Mouse (Mus musculus): ENCODE data around the gene Rhod. TPM values are rescaled to one million over a fixed set of nuclear protein-coding genes. Genes with fewer than 3 reads are reported as not detected.
"Not testable (repeated sequence)": the region's sequence is repeated elsewhere in the genome, so short reads cannot be mapped to it uniquely, and the experiment has no call there.

Rhod gene
- polyA plus RNA-seq (2012; rRNA removed), result 18.6 and 26.0 TPM in 2 replicates

DNA sequence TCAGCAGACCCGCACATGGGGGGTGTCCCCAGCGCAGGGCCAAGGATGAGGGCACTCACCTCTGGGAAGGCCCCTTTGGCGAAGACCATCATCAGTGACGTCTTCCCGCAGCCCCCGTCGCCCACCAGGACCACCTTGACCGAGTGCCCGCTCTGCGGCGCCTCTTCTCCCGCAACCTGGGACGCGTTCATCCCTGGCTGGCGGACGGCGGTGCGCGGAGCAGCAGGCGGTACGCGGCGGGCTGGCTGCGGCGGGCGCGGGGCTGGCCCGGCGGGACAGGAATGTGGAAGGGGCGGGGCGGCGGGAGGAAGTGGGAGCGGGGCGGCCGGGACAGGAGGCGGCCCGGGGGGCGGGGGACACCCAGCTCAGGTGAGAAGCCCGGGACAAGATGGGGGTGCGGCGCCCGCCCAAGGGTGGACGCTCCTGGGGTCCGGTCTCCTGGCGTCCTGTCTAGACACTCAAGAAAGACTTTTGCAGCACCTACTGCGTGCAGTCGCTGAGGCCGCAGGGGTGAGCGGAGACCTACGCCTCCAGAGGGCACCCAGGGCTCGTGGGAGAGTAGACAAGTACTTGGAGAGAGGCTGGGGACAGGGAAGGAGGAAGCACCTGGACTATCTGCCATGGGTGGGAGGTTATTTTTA, at the start of gene Rhod:
TSS of gene Rhod (minus strand) at position 272 of the 641 bp plus-strand sequence.
- DNase-seq (ENCODE audit: low read depth), result no peak

DNA sequence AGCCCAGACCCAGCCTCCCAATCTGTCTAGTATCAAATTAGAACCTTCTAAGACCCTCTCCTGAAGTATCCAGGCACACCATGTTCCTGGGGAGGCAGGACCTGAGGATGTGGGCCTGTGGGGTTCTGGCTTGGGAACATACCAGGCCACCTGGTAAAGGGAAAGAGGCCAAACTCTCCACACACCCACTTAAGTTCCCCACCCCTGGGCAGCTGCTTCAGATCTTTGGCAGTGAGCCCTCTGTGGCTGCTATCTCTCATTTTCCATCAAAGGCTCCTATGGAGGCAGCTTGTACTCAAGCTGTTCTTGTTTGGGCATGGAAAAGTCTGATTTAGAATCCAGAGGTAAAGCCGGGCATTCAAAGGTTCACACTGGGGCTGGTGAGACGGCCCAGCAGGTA, 48.6 kb upstream of the Rhod start:
- DNase-seq (ENCODE audit: low read depth), result no peak

DNA sequence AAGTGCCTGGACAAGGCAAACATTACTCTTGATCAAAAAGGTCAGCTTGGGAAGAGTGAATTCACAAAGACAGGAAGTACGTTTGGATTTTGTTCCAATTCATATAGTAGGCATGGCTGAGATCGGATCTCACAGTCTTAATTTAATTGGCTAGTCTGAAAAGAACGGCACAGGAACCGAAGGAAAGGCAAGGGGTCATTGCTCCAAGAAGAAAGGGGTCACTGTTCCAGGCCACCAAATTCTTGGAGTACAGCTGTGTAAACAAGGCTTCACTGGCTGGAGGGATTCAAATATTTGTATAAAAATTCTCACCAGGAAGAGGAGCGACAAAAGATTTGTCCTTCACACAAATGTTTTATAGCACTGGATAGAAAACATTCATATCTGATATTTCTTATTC, 45.8 kb upstream of the Rhod start:
- DNase-seq (ENCODE audit: low read depth), result no peak

DNA sequence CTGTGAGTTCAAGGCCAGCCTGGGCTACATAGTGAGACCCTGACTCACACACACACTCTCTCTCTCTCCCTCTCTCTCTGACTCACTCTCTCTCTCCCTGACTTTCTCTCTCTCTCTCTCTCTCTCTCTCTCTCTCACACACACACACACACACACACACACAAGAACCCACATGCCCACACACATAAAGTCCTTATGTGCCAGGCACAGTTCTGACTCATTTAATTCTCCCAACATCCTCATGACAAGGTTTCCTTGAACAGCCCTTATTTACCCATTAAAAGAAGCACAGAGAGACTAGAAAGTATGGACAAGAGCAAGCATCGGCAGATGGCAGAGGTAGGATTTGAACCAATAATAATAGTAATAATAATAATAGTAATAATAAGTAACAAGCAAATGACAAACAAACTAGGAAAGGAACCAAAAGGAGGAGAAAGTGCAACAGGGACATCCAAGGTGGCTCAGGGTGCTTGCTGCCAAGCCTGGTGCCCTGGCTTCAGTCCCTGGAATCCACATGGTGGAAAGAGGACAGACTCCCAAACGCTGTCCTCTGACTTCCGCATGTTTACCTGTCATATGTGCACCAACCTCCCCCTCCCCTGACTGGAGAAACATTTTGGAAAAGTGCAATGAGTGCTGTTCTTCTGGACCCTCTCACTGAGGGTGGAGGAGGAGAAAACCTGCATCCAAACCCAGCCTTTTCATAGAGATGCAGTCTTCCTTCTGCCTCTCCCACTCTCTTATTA, 43.1 kb upstream of the Rhod start:
- DNase-seq (ENCODE audit: low read depth), result no peak

DNA sequence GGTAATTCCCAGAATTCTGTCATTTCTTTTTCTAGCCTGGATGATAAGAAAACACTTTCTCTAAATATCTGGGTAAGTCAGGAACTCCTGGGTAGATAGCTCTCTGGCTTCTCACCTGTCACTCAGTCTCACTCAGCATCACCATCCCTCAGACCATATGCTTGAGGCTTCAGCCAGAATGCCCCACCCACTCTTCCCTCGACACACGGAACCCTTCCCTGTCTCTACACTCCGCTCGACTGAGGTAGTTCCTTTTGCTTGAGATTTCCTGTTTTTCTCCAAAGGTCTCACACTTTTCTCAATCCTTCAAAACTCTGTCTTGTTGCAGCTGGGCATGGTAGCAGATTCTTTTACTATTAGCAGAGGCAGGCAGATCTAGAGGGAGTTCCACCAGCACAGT, 42.1 kb upstream of the Rhod start:
- DNase-seq (ENCODE audit: low read depth), result no peak

DNA sequence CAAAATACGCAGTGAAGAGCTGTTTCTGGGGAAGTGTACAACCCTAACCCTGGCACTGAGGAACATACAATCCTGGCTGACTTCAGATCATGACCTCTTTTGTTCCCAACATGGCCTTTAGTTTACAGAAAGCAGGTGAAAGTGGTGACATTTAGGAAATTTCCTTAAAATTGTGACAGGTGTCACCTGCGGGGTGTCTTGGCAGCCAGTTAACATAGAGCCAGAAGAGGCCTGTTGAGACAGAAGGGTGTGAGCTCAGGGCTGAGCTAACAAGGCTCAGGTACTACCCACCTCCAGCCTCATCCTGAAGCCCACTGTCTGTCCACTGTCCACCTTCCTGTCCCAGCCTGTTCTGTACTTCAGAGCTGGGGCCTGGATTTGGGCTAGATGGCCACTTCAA, 40.8 kb upstream of the Rhod start:
- no peak for DNase-seq (ENCODE audit: low read depth)

DNA sequence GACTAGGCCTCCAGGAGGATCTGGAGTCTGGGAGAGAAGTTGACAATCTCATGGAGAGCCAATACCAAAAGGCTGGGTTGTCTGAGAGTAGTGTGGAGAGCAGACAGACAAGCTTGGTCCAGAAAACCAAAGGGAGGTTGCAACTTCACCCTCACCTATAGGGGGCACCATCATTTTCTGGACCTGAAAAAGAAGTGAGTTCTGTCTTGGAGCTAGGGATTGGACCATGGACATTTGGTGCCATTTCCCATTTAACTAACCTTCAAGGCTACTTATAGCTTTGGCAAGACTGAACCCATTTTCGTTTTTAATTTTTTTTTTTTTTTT, 38.9 kb upstream of the Rhod start:
- DNase-seq (ENCODE audit: low read depth), result no peak

DNA sequence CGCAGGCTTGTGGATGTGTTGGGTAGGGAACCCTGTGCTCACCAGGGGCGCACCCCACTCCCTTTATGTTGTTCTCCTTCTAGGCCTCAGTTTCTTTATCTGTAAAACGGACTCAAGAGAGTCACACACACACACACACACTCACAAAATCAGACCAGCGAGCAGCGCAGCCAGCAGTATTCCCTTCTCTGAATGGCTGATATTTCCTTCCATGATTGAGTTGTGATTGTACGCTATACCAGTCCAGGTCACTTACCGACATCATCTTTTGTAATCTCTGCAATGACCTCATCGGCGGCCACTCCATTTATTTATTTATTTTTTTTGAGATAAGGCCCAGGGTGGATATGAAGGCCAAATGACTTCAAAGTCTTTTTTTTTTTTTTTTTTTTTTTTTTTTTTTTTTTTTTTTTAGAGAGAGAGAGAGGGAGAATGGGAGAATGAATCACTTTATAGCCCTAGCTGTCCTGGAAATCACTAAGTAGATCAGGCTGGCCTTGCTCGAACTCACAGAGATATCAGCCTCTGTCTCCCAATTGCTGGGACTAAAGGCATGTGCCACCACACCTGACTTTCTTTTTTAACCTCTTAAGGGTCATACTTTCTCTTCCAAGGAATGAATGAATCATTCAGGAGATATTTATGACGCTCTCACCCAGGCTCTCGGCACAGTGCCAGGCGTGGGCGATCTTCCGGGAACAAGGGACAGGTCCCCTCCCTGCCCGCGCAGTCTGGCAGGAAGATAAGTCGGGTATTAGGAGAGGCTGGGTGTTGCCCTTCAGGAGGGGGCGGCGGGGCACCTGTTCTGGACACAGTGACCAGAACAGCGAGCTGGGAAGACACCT, 38.3 kb upstream of the Rhod start, which contains the start of gene Syt12:
TSS of gene Syt12 (minus strand) at position 103 of the 845 bp plus-strand sequence.
- DNase-seq (ENCODE audit: low read depth), result peak; percentile 68

DNA sequence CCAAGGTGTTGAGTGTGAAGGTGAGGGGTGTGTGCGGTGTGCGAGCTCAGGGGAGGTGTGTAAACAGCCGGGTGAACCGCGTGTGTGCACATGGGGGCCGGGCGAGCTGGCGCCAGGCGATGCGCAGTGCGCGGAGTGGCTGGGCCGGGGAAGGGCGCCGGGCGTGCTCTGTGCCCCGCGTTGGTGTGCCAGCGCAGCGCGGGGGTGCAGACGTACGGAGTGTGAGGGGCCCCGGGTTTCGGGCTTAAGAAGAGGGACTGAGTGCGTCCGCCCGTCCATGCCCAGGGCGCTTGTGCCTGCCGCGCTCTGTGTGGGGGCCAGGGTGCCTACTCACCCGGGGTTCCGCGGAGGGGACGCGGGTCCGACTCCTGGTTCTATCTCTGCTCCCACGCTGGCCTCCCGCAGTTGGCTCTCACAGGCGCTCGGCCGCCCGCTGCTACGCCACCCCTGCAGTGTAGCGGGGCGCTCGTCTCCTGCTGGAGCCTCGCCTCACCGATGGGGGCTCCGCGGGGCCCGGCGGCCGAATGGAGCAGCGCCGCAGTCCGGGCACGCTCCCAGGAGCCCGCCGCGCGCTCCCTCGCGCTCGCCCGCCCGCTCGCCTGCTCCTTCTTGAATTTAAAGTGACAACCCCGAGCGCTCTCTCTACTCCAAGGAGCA, 37.5 kb upstream of the Rhod start:
- no peak for DNase-seq (ENCODE audit: low read depth)

DNA sequence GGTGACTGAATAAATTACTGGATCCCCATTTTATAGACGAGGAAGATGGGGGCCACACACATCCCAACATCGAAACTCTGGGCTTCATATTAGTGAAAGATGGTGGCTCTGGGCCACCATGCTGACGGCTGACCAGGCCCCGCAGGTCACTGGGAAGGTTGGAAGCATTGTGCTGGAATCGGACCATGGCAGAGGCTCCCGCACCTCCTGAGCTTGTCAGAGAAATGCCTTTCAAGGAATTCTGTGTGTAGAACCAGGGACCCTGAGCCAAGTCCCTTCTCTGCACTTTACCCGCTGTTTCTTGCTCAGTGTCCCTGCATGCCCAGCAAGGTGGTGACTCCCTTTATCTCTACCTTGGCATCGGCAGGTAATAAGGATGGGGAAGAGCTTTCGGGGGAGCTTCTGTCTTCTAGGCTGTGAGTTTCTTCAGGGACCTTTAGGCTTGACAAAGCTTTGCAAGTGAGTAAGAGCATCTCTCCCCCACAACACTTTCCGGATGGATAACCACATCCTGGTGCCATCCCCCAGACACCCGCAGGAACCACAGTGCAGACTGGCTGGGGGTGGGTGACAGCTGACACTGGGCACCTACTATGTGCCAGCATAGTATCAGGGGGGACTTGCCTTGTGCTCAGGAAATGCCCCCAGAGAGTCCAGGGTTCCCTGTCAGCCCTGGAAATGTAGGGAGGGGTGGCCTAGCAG, 36.1 kb upstream of the Rhod start:
- DNase-seq (ENCODE audit: low read depth), result no peak

DNA sequence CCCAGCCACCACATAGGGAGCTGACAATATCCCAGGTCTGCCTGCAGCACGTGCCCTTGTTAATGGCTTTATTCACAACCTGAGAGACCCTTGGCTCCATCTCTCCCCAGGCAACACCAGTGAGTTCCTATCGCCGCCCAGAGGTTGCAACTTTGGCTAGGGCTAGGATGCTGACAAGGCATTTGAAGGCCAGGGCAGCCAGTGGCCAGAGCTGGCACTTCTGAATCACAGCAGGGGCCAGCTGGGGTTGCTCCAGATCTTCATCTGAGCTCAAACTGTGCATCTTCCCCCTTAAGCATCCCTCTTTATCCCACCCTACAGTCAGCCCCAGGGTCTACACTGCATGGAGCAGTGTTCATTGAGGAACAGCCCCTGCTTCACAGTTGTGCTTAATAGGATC, 35.5 kb upstream of the Rhod start:
- DNase-seq (ENCODE audit: low read depth), result no peak

DNA sequence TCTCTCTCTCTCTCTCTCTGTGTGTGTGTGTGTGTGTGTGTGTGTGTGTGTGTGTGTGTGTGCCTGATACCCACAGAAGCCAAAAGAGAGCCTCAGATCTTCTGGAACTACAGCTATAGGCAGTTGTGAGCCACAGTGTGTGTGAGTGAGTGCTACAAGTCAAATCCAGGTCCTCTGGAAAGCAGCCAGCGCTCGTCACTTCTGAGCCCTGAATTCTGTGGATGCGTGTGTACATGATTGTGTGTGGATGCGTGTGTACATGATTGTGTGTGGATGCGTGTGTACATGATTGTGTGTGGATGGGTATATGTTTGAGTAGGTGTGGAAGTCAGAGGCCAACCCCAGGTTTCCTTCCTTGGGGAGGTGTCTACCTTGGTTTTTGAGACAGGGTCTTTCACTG, 34.3 kb upstream of the Rhod start:
- DNase-seq (ENCODE audit: low read depth), result no peak

DNA sequence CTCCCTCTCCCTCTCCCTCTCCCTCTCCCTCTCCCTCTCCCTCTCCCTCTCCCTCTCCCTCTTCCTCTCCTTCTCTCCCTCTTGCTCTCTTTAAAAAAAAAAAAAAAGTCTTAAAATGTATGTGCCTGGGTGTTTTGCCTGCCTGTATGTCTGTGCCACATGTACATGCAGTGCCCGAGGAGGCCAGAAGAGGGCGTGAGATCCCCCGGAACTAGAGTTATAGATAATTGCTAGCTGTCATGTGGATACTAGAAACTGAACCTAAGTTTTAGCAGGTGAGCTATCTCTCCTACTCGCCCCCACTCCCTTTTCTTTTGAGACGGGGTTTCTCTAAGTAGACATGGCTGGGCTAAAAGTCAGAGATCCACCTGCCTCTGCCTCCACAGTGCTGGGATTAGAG, 29.1 kb upstream of the Rhod start:
- DNase-seq (ENCODE audit: low read depth), result no peak

DNA sequence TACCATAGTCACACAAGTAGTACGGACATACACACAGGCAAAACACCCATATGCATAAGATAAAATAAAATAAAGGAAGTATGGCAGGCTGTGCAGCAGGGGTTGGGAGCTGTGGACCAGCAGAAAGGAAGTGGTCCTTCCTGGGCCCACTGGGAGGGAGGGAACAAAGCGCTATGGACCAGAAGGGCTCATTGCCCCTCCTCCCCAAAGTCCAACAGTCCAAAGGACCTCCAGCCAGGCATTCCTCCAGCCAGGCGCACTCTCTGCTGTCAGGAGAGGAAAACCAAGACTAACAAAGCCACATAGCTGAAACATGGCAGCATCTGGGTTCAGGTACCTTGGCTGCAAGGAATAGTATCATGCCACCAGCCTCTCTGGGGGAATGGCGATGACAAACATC, 25.4 kb upstream of the Rhod start:
- no peak for DNase-seq (ENCODE audit: low read depth)

DNA sequence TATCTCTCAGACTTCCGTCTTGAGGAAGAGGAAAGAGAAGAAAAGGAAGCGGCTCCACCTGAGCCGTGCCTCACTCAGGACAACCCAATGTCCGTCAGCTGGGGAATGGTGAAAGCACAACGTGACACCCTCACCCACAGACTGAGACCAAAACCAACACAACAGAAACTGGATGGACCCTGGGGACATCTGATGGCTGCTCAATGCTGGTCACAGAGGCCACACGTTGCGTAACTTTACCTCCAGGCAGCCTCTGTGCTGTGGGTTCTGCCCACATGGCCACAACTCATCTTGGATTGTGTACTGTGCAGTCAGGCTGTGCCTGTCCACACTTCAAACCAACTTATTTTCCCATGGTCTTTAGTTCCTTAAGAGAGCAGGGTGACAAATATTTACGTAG, 22.7 kb upstream of the Rhod start:
- DNase-seq (ENCODE audit: low read depth), result no peak

DNA sequence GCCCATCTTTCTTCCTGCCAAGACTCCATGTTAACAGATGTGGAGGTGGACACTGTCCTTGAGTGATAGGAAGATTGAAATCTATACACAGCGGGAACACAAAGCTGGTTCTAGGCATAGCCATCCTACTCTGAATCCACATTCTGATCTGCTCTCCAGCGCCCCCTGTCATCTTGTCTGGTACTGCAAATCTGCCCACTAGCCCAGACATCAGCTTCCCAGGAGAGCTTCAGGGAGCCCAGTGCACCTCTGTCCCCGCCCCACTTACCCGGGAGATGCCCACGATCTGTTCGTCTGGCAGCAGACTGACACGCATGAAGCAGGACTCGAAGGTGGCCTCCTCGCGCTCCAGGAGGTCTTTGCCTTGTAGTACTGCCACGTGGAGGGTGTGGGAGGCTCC, 17.0 kb upstream of the Rhod start:
- no peak for DNase-seq (ENCODE audit: low read depth)

DNA sequence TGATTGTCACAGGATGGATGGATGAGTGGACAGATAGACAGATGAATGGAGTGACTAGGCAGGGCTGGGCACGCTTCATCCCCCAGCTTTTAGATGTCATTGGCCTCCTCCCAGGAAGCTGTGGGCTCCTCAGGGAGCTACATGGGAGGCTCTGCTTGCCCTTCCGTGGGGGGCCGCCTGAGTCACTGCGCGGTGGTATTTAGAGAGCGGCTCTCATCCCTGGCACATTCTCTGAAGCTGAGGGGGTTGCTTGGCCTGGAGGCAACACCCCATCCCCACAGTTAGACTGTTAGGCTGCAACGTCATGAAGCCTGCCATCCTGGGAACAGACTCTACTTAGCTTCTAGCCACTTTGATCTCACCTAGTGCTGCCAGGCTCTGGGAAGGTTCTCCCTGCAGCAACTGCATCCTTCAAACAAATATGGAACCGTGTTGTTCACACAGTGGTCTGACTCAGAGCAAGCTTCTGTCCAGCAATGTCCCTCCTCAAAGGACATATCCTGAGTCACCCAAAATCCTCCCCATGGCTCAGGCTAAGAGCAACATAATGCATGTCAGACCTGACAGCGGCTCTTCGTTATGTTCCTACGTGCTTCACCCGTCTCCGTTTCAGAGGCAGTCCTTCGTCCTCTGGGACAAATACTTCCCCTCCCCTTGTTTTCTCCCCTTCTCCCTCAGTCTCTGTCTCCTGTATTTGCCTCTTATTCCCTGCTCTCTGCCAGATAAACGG, 16.0 kb upstream of the Rhod start:
- no peak for DNase-seq (ENCODE audit: low read depth)

DNA sequence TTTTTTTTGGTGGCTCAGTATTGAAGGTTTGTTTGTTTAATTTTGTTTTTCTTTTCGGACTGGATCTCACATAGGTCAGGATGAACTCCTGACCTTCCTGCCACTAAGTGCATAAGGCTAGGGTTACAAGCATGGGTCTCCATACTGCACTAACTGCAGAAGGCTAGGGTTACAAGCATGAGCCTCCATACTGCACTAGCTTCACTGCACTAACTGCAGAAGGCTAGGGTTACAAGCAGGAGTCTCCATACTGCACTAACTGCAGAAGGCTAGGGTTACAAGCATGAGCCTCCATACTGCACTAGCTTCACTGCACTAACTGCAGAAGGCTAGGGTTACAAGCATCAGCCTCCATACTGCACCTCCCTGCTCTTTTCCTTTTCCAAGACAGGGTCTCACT, 14.8 kb upstream of the Rhod start:
- DNase-seq (ENCODE audit: low read depth), result not testable (repeated sequence)

DNA sequence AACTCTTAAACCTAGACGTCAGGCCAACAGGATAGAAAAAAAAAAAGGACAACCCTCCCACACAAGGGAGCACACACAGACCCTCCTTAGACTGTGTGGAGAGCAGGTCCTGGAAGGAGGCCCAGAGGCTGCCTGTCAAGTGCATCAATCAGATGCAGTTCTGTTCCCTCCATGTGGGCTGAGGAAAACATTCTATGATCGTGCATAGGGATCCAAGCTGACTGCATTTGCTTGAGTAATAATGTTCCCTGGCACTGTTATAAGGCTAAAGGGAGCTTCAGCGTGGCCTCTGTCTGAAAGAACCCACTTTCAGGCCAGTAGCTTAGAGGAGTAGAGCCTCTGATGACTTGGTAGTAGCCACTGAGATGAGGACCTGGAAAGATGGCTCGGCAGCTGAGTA, 13.3 kb upstream of the Rhod start:
- no peak for DNase-seq (ENCODE audit: low read depth)

DNA sequence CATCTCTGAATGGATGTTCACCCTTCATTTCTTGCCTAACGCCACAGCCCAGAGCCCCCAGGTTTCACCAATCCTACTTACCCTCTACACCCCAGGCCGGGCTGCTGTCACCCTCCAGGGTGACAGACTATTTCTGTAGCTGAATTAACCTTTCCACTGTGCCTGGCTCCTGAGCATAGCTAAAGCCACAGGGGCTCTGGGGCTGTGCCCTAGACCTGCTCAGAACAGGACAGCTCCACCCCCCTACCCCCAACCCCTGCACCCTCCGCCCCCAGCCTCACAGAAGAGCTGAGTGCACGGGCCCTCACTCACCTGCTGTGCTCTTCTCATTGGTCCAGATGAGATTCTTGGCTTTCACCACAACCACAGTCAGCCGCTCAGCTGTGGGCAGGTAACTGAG, 12.7 kb upstream of the Rhod start:
- no peak for DNase-seq (ENCODE audit: low read depth)

DNA sequence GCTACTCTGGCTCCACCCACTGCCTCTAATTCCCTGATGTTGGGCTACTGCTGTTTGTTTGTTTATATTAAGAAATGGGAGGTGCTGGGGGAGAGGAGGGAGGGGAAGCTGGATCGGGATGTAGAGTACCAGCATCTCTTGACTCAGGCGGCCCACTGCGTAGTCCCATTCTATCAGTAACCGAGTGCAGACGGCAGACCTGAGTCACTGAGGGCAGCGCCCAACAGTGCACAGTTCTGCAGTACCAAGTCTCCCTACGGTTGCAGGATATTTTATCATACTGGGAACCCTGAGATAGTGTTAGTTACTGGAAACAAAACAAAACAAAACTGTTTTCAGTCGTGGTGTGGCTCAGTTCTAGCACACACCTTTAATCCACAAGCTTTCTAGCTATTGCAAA, 11.9 kb upstream of the Rhod start:
- DNase-seq (ENCODE audit: low read depth), result no peak
